Mouse (Mus musculus) liver, embryonic 16.5 days (tissue): ENCODE data around the gene Smoc1. TPM values are rescaled to one million over a fixed set of nuclear protein-coding genes. Genes with fewer than 3 reads are reported as not detected.

Experiments used
- ATAC-seq: fragments of 200-750 bp; cut with Nextera tagmentation; 2 replicates; pipeline ENCODE4 v1.8.0; 2017; ENCODE audit warnings: low read depth, mild to moderate bottlenecking, moderate number of reproducible peaks, moderate library complexity
- H3K27ac ChIP-seq: fragments of 300-500 bp; sonication (generic); 2 replicates; pipeline ENCODE4 v1.5.1; 2014; ENCODE audit warnings: mild to moderate bottlenecking, low read length
- H3K27me3 ChIP-seq: fragments of 300-500 bp; sonication (generic); 2 replicates; pipeline ENCODE4 v1.6.1; 2014; ENCODE audit warnings: low read depth, low read length, mixed read lengths; ENCODE audit not compliant: control insufficient read depth, insufficient read depth
- H3K36me3 ChIP-seq: fragments of 300-500 bp; sonication (generic); 2 replicates; pipeline ENCODE4 v1.6.1; 2014; ENCODE audit warnings: mild to moderate bottlenecking; ENCODE audit not compliant: control insufficient read depth, insufficient read depth
- H3K4me1 ChIP-seq: fragments of 300-500 bp; sonication (generic); 2 replicates; pipeline ENCODE4 v1.6.1; 2014; ENCODE audit warnings: low read depth, low read length, mixed read lengths; ENCODE audit not compliant: control insufficient read depth
- H3K4me2 ChIP-seq: fragments of 300-500 bp; sonication (generic); 2 replicates; pipeline ENCODE4 v1.6.1; 2014; ENCODE audit warnings: low read depth, low read length, mixed read lengths
- H3K4me3 ChIP-seq: fragments of 300-500 bp; sonication (generic); 2 replicates; pipeline ENCODE4 v1.5.1; 2014; ENCODE audit warnings: low read depth, mild to moderate bottlenecking, low read length
- H3K9ac ChIP-seq: fragments of 300-500 bp; sonication (generic); 2 replicates; pipeline ENCODE4 v1.6.1; 2014; ENCODE audit warnings: low read depth, low read length
- H3K9me3 ChIP-seq: fragments of 300-500 bp; sonication (generic); replicated peaks from 2 replicates; pipeline ENCODE4 v1.6.1; 2016; ENCODE audit warnings: low read length; ENCODE audit not compliant: control insufficient read depth
- WGBS: fragments of 180-500 bp; shearing (Covaris S2); extraction: QIAGEN DNeasy Blood & Tissue Kit; methylation state at CpG from one replicate; pipeline ENCODE4 v1.1.7; 2014; ENCODE audit not compliant: insufficient replicate concordance; 5-methylcytosine and 5-hydroxymethylcytosine counted together
- polyA plus RNA-seq: library from polyadenylated mRNA; unstranded; fragments of >200 nt; fragmentation: Nextera tagmentation; extraction: Ambion mirVana; gene quantifications from 2 replicates; pipeline ENCODE4 v1.2.1, GENCODE M21; 2015

The Smoc1 gene
- polyA plus RNA-seq, 1 experiment from 2014 or later, result 15.9 TPM

- peaks cover 2% of the 10 kb centered on the region; the same call in 1 of the 2 replicates for H3K4me1 ChIP-seq
- H3K4me2 ChIP-seq, result no peak overlapping the region
- no peak overlapping the region for H3K27ac ChIP-seq
- WGBS, result 47% methylated on average over 3 of the region's 3 CpGs
- H3K9ac ChIP-seq, result no peak overlapping the region
- no peak for ATAC-seq
- no peak overlapping the region for H3K4me3 ChIP-seq
- H3K9me3 ChIP-seq, result no peaks in the 10 kb centered on the region
- H3K27me3 ChIP-seq, result no peaks in the 10 kb centered on the region
- H3K36me3 ChIP-seq, result no peaks in the 10 kb centered on the region
Measured at GRCm38 (mm10) chr12:81142231-81142630, 115.6 kb downstream of the Smoc1 start.

GRCm38 (mm10) chr12:81144201-81144600 is 117.6 kb downstream of the Smoc1 start:
- H3K36me3 ChIP-seq, result no peaks in the 10 kb centered on the region
- H3K27ac ChIP-seq, result no peak overlapping the region
- H3K9ac ChIP-seq, result no peak overlapping the region
- H3K9me3 ChIP-seq, result no peaks in the 10 kb centered on the region
- H3K27me3 ChIP-seq, result no peaks in the 10 kb centered on the region
- H3K4me1 ChIP-seq, result peaks cover 2% of the 10 kb centered on the region; the same call in 1 of the 2 replicates
- H3K4me2 ChIP-seq, result no peak overlapping the region
- no peak overlapping the region for H3K4me3 ChIP-seq
- 34% methylated on average over 10 of the region's 10 CpGs for WGBS
- ATAC-seq, result no peak

GRCm38 (mm10) chr12:81146417-81147180 is 120.0 kb downstream of the Smoc1 start:
- no peak for ATAC-seq
- no peaks in the 10 kb centered on the region for H3K9me3 ChIP-seq
- H3K9ac ChIP-seq, result no peak overlapping the region
- H3K4me1 ChIP-seq, result no peaks in the 10 kb centered on the region
- no peak overlapping the region for H3K27ac ChIP-seq
- no peaks in the 10 kb centered on the region for H3K36me3 ChIP-seq
- 57% methylated on average over 10 of the region's 10 CpGs for WGBS
- no peak overlapping the region for H3K4me3 ChIP-seq
- no peak overlapping the region for H3K4me2 ChIP-seq
- no peaks in the 10 kb centered on the region for H3K27me3 ChIP-seq

GRCm38 (mm10) chr12:81147956-81148355 is 121.3 kb downstream of the Smoc1 start:
- H3K36me3 ChIP-seq, result no peaks in the 10 kb centered on the region
- WGBS, result 74% methylated on average over 6 of the region's 6 CpGs

GRCm38 (mm10) chr12:81150917-81151316 is 124.3 kb downstream of the Smoc1 start:
- H3K9ac ChIP-seq, result no peak overlapping the region
- no peak overlapping the region for H3K4me3 ChIP-seq
- no peak for ATAC-seq
- H3K4me1 ChIP-seq, result no peaks in the 10 kb centered on the region; the same call in 1 of the 2 replicates
- H3K9me3 ChIP-seq, result no peaks in the 10 kb centered on the region
- no peak overlapping the region for H3K4me2 ChIP-seq
- no peak overlapping the region for H3K27ac ChIP-seq
- H3K36me3 ChIP-seq, result no peaks in the 10 kb centered on the region
- no peaks in the 10 kb centered on the region for H3K27me3 ChIP-seq
- 56% methylated on average over 5 of the region's 5 CpGs for WGBS

More at GRCm38 (mm10) chr12:81147956-81148355, 121.3 kb downstream of the Smoc1 start:
- H3K4me1 ChIP-seq, result no peaks in the 10 kb centered on the region
- no peak overlapping the region for H3K27ac ChIP-seq
- no peaks in the 10 kb centered on the region for H3K27me3 ChIP-seq
- H3K4me2 ChIP-seq, result no peak overlapping the region
- ATAC-seq, result no peak
- no peaks in the 10 kb centered on the region for H3K9me3 ChIP-seq
- no peak overlapping the region for H3K4me3 ChIP-seq
- no peak overlapping the region for H3K9ac ChIP-seq

GRCm38 (mm10) chr12:81152082-81152481 is 125.5 kb downstream of the Smoc1 start:
- H3K9me3 ChIP-seq, result no peaks in the 10 kb centered on the region
- no peak overlapping the region for H3K4me3 ChIP-seq
- no peak overlapping the region for H3K9ac ChIP-seq
- no peak overlapping the region for H3K4me2 ChIP-seq
- no peaks in the 10 kb centered on the region for H3K27me3 ChIP-seq
- H3K36me3 ChIP-seq, result no peaks in the 10 kb centered on the region
- H3K4me1 ChIP-seq, result no peaks in the 10 kb centered on the region; the same call in 1 of the 2 replicates
- no peak overlapping the region for H3K27ac ChIP-seq
- 35% methylated on average over 2 of the region's 2 CpGs for WGBS
- no peak for ATAC-seq

GRCm38 (mm10) chr12:81155675-81156074 is 129.1 kb downstream of the Smoc1 start:
- Histone ChIP-seq H3K4me2 (no peak overlapping the region), H3K9ac (no peak overlapping the region), H3K4me3 (no peak overlapping the region), H3K27ac (peak overlapping the region; percentile 37; the same call in 1 of the 2 replicates), H3K9me3 (no peaks in the 10 kb centered on the region), H3K27me3 (no peaks in the 10 kb centered on the region), H3K36me3 (no peaks in the 10 kb centered on the region), H3K4me1 (no peaks in the 10 kb centered on the region; the same call in 1 of the 2 replicates)
- ATAC-seq, result 0 out of 2 replicates have a peak, but pooled peaks have one; percentile 54
- WGBS, result 50% methylated on average over 6 of the region's 6 CpGs

- no peaks in the 10 kb centered on the region for H3K27me3 ChIP-seq
- H3K4me3 ChIP-seq, result no peak overlapping the region
- no peak overlapping the region for H3K27ac ChIP-seq
- H3K9me3 ChIP-seq, result no peaks in the 10 kb centered on the region
- no peak overlapping the region for H3K4me2 ChIP-seq
- WGBS, result 53% methylated on average over 8 of the region's 8 CpGs
- H3K9ac ChIP-seq, result no peak overlapping the region
- H3K4me1 ChIP-seq, result no peaks in the 10 kb centered on the region; the same call in 1 of the 2 replicates
- H3K36me3 ChIP-seq, result no peaks in the 10 kb centered on the region
- no peak for ATAC-seq
Measured at GRCm38 (mm10) chr12:81156841-81157240, 130.2 kb downstream of the Smoc1 start.

GRCm38 (mm10) chr12:81159947-81160346 is 133.3 kb downstream of the Smoc1 start:
- H3K4me3 ChIP-seq, result no peak overlapping the region
- H3K27ac ChIP-seq, result no peak overlapping the region
- no peaks in the 10 kb centered on the region for H3K9me3 ChIP-seq
- H3K4me1 ChIP-seq, result no peaks in the 10 kb centered on the region; the same call in 1 of the 2 replicates
- no peak overlapping the region for H3K9ac ChIP-seq
- H3K27me3 ChIP-seq, result no peaks in the 10 kb centered on the region
- no peak for ATAC-seq
- WGBS, result 56% methylated on average over 2 of the region's 2 CpGs
- no peaks in the 10 kb centered on the region for H3K36me3 ChIP-seq
- H3K4me2 ChIP-seq, result no peak overlapping the region
